Mouse (Mus musculus) NIH3T3 (cell line): ENCODE measurements around the gene Gm44790.
A peak's percentile ranks its signal among the peaks of the same experiment; 100 is the strongest.
"Not testable (repeated sequence)": the region's sequence is repeated elsewhere in the genome, so short reads cannot be mapped to it uniquely, and the experiment has no call there.

Experiments
- DNase-seq: peaks from one replicate; pipeline ENCODE4 v3.0.0-alpha.2; 2012; ENCODE audit warnings: low read depth

Gm44790 gene

GRCm38 (mm10) chr6:86426358-86426757, at the start of gene Gm44790:
TSS of gene Gm44790 (plus strand) at chr6:86426658.
- no peak for DNase-seq

GRCm38 (mm10) chr6:86378341-86378740, 48.1 kb upstream of the Gm44790 start:
- DNase-seq = no peak

GRCm38 (mm10) chr6:86380112-86380511, 46.3 kb upstream of the Gm44790 start:
- not testable (repeated sequence) for DNase-seq

- peak; percentile 78 for DNase-seq
Measured at GRCm38 (mm10) chr6:86382551-86382950, 43.9 kb upstream of the Gm44790 start.

GRCm38 (mm10) chr6:86383370-86383769, 43.1 kb upstream of the Gm44790 start:
- no peak for DNase-seq

GRCm38 (mm10) chr6:86384692-86385091, 41.8 kb upstream of the Gm44790 start:
- DNase-seq = no peak

GRCm38 (mm10) chr6:86385362-86386104, 40.9 kb upstream of the Gm44790 start:
- no peak for DNase-seq

GRCm38 (mm10) chr6:86387313-86387712, 39.1 kb upstream of the Gm44790 start:
- DNase-seq = no peak

GRCm38 (mm10) chr6:86388461-86388860, 38.0 kb upstream of the Gm44790 start:
- no peak for DNase-seq

GRCm38 (mm10) chr6:86391326-86391725, 35.1 kb upstream of the Gm44790 start:
- peak; percentile 29 for DNase-seq

- peak; percentile 34 for DNase-seq
Measured at GRCm38 (mm10) chr6:86393187-86393586, 33.3 kb upstream of the Gm44790 start.

GRCm38 (mm10) chr6:86394078-86394720, 32.3 kb upstream of the Gm44790 start:
- DNase-seq = no peak

- no peak for DNase-seq
Measured at GRCm38 (mm10) chr6:86395021-86395420, 31.4 kb upstream of the Gm44790 start.

- no peak for DNase-seq
Measured at GRCm38 (mm10) chr6:86395969-86396368, 30.5 kb upstream of the Gm44790 start.

GRCm38 (mm10) chr6:86396581-86397256, 29.7 kb upstream of the Gm44790 start, which contains the start of gene Pcyox1:
TSS of gene Pcyox1 (minus strand) at chr6:86397154.
- DNase-seq = peak; percentile 91

GRCm38 (mm10) chr6:86397257-86397980, 29.0 kb upstream of the Gm44790 start:
- peak; percentile 37 for DNase-seq

GRCm38 (mm10) chr6:86398986-86399385, 27.5 kb upstream of the Gm44790 start:
- DNase-seq = no peak

GRCm38 (mm10) chr6:86399995-86400394, 26.5 kb upstream of the Gm44790 start:
- no peak for DNase-seq

- DNase-seq = peak; percentile 89
Measured at GRCm38 (mm10) chr6:86400972-86401371, 25.5 kb upstream of the Gm44790 start.

GRCm38 (mm10) chr6:86402681-86403607, 23.5 kb upstream of the Gm44790 start:
- DNase-seq = peak; percentile 42

GRCm38 (mm10) chr6:86403728-86404099, 22.7 kb upstream of the Gm44790 start:
- peak; percentile 94 for DNase-seq
